Mouse (Mus musculus) Patski (cell line): ENCODE data around the gene Slc16a11. TPM values are rescaled to one million over a fixed set of nuclear protein-coding genes. Genes with fewer than 3 reads are reported as not detected.
A peak's percentile ranks its signal among the peaks of the same experiment; 100 is the strongest.
"Not testable (repeated sequence)": the region's sequence is repeated elsewhere in the genome, so short reads cannot be mapped to it uniquely, and the experiment has no call there.

Experiments used
- ATAC-seq: fragments of 100-300 bp; one replicate; pipeline ENCODE4 v1.8.0; 2021
- CTCF ChIA-PET: fragments of 350-600 bp; sonication (Branson Sonifier 250); formaldehyde crosslinking; loops from one replicate; lab custom pipeline; 2022; ENCODE audit warnings: inconsistent platforms; lab: Charles Lee
- POLR2A ChIA-PET: fragments of 350-600 bp; sonication (Branson Sonifier 250); formaldehyde crosslinking; loops from one replicate; lab custom pipeline; 2022; ENCODE audit warnings: antibody characterized with exemption, inconsistent platforms; lab: Charles Lee
- DNase-seq: peaks from one replicate; pipeline ENCODE4 v3.0.0-alpha.2; 2011; ENCODE audit warnings: low read depth, low spot score
- H3K27me3 ChIP-seq: fragments of 371-371 bp; one replicate; pipeline ENCODE4 v1.5.1; 2021
- CTCF ChIP-seq: fragments of 100-300 bp; IDR thresholded peaks from one replicate; pipeline ENCODE4 v1.5.1; 2021
- in situ Hi-C: fragments of 300-500 bp; cut with MboI; formaldehyde crosslinking; loops from 3 replicates; pipeline ENCODE4 v1.11.1; 2018; ENCODE audit warnings: low pct_unique_long_range_greater_than_20kb, mixed read lengths
- polyA plus RNA-seq: library from polyadenylated mRNA; unstranded; gene quantifications from one replicate; pipeline ENCODE4 v1.2.3, GENCODE M21; 2021

Gene Slc16a11
- polyA plus RNA-seq = 1.9 TPM

DNA sequence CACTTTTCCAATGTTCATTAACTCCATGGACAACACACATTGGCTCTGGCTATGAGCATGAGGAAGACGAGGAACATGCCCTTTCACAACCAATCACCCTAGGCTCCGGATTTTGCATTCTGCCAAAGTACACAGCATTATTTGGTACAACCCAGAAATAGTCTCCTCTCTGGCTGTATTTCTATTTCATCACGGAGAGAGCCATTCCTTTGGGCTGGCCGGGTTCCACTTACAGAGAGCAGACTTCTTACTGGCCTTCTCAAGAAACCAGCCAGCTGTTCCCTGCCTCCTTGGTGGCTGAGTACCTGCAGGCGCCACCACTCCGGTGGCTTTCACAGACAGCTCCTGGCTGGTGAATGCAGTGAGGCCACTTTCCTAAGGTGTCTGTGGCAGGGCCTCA lies at the start of gene Slc16a11:
Gene Slc16a11, plus strand, starts transcription at position 330 of the 400 bp plus-strand sequence.
- in situ Hi-C loops = loop anchor here (10.0 kb wide), 1 partner anchor 278 kb away; the partner anchor contains the start of gene Ybx2
- no peaks in the 10 kb centered on the region for H3K27me3 ChIP-seq
- TF ChIP-seq CTCF = no peak
- ChIA-PET CTCF (interaction anchor here (1.1 to 3.6 kb wide), 8 partner anchors 11 to 63 kb away, joined by 3 to 19 read pairs (median 6); no protein-coding TSS in a partner anchor), POLR2A (interaction anchor here (1.2 kb wide), 1 partner anchor 11 kb away, joined by 3 read pairs; no protein-coding TSS in a partner anchor)
- DNase-seq (no peak), ATAC-seq (no peak)

DNA sequence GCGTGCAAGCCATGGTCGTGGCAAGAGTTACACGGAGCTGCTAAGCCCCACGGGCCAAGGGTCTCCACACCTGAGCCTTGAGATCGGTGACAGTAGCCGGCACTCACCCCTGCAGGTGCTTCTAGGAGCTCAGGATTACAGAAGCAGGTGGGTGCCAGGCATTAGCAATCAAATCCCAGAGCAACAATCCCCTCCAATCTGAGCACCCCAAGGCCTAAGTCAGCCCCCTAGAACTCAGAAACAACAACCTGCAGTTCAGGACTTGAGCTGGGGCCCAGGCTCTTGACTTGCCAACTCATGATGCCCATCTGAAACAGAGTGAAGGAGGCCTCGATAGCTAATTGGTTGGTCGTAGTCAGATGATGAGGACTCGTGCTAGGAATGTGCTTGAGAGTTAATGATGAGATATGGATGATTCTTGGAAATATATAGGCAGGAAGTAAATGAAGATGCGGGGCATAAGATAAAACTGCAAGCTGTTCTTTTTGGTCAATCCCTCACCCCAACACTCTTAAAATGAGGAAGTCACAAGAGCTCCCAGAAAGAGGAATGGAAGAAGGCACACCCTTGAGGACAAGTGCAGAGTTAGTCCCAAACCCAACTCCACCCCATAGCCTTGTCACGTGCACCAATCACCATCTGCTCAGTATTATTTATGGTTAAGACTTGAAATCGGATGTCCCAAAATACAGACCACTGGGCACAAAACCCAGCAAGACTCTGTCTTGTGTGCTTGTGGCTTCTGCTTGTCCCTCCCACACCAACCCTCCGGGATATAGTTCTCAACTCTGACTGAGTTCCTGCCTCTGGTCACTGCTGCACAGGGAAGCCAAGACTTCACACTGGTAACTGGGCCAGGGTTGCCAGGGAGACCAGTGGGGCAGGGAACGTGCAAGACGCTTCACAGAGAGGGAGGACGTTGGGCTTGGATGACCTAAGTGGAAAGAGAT lies 46.3 kb upstream of the Slc16a11 start:
- in situ Hi-C loops = no loop called here
- CTCF ChIA-PET = interaction anchor here (1.2 kb wide), 1 partner anchor 16 kb away, joined by 4 read pairs; no protein-coding TSS in a partner anchor
- no peak for DNase-seq
- peaks cover 28% of the 10 kb centered on the region for H3K27me3 ChIP-seq
- no peak for ATAC-seq
- TF ChIP-seq CTCF = no peak
- POLR2A ChIA-PET = no interaction called here

DNA sequence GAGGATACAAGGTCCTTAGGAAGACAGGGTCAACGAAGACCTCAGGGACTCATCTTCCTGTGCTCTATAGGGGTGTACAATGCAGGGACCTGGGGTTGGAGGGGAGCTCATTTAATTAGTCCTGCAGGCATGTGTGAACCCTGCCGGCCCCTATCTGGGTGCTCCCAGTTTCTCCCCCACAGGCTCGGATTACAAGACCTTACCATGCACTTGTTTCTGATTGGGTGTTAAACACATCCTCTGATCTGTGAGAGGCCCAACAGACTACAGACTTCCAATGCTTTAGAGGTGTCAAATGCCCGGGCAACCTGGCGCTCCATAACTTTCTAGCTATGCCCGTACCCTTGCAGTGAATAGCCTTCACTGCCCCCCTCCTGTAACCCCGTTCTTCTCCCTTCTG lies 44.4 kb upstream of the Slc16a11 start:
- peaks cover 22% of the 10 kb centered on the region for H3K27me3 ChIP-seq
- in situ Hi-C loops = no loop called here
- no peak for ATAC-seq
- ChIA-PET CTCF (interaction anchor here (1.1 to 1.5 kb wide), 3 partner anchors 13 to 34 kb away, joined by 3 to 4 read pairs (median 3); no protein-coding TSS in a partner anchor), POLR2A (no interaction called here)
- no peak for TF ChIP-seq CTCF
- no peak for DNase-seq

DNA sequence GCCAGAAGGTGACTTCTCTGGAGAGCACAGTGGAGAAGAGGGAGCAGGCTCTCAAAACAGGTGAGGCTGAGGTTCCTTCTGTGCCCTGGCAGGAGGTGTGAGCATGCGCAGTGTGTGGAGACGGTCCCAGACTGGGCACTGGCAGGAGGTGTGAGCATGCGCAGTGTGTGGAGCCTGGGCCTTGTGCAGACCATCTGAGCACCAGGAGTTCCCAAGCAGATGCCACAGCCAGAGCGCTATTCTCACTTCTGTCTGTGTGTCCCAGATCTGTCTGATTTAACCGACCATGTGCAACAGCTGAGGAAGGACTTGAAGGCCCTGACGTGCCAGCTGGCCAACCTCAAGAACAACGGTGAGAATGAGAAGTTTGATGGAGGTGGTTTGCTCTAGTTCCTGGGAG lies 43.1 kb upstream of the Slc16a11 start:
- in situ Hi-C loops, POLR2A ChIA-PET, DNase-seq, CTCF ChIA-PET, ATAC-seq: not testable (repeated sequence)
- peaks cover 12% of the 10 kb centered on the region for H3K27me3 ChIP-seq

DNA sequence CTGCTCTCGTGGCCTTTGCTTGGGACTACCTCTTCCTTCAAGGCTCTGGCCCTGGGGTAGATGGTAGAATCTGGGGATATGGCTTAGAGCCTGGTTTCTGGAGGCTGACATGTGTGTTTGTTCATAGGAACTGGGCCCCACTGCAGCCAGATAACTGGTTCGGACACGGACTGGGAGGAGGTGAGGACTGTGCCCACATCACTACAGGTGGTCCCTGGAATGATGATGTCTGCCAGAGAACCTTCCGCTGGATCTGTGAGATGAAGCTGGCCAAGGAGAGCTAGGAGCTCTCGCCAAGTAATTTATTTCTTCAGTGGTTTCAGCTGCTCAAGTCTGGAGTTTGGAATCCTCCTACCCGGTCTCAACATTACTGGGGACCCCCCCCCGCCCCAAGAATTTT lies 42.3 kb upstream of the Slc16a11 start:
- in situ Hi-C loops = loop anchor here (5.0 kb wide), 1 partner anchor 37 kb away; no protein-coding TSS in a partner anchor
- DNase-seq (no peak), ATAC-seq (no peak)
- TF ChIP-seq CTCF = no peak
- peaks cover 7% of the 10 kb centered on the region for H3K27me3 ChIP-seq
- POLR2A ChIA-PET = no interaction called here
- CTCF ChIA-PET = interaction anchor here (0.9 to 2.4 kb wide), 3 partner anchors 20 to 31 kb away, joined by 3 to 11 read pairs (median 7); no protein-coding TSS in a partner anchor

DNA sequence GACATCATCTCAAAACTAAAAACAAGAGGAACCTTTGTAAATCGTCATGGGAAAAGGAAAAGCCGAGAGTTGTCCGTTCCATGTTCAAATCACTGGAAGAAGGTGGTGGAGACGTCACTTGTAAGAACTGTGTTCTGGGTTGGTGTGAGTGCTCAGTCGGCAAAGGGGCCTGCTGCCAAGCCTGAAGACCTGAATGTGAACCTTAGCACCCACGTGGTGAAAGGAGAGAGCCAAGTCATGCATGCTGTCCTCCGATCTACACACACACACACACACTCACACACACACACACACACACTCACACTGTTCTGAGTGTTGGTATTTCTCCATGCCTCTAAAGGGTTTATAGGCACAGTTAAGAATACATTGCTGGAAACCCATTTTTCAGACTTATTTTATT lies 41.4 kb upstream of the Slc16a11 start:
- ChIA-PET POLR2A (no interaction called here), CTCF (interaction anchor here (0.9 to 2.4 kb wide), 3 partner anchors 21 to 42 kb away, joined by 3 to 11 read pairs (median 7); partner anchors contain the start of gene Slc16a11)
- DNase-seq (no peak), ATAC-seq (no peak)
- in situ Hi-C loops = loop anchor here (5.0 kb wide), 1 partner anchor 36 kb away; no protein-coding TSS in a partner anchor
- H3K27me3 ChIP-seq = peaks cover 7% of the 10 kb centered on the region
- TF ChIP-seq CTCF = no peak

DNA sequence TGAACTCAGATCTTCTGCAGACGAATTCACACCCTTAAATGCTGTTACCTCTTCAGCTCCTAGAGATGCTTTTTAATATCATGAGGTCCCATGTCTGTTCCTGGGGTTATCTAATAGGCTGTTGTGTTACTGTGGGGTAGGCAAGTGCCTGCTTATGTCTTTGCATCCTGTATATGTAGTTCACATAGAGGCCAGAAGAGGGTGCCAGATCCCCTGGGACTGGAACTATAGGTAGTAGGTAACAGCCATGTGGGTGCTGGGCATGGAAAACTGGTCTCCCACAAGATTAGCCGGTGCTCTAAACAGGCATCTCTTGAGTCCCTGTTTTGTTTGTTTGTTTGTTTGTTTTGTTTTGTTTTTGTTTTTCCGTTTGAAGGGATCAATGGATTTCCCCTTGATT lies 40.7 kb upstream of the Slc16a11 start:
- ChIA-PET POLR2A (no interaction called here), CTCF (interaction anchor here (0.9 to 2.4 kb wide), 3 partner anchors 22 to 41 kb away, joined by 3 to 11 read pairs (median 7); partner anchors contain the start of gene Slc16a11)
- no peak for ATAC-seq
- TF ChIP-seq CTCF = peak; percentile 86
- no peak for DNase-seq
- H3K27me3 ChIP-seq = peaks cover under 1% of the 10 kb centered on the region
- in situ Hi-C loops = loop anchor here (5.0 kb wide), 1 partner anchor 35 kb away; no protein-coding TSS in a partner anchor

DNA sequence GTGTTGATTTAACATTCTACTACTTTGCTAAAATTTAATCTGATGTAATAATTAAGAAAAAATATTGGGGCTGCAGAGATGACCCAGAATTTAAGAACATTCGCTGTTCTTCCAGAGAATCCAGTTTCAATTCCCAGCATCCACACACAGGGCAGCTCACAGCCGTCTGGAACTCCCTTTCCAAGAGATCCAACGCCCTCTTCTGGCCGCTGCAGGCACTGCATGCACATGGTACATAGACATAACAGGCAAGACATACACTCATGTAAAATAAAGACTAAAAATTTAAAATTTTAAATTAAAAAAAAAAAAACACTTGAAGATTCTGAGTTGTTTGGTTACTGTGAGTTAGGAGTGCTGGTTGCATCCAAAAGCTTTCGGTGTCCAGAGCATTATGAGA lies 40.3 kb upstream of the Slc16a11 start:
- in situ Hi-C loops = loop anchor here (5.0 kb wide), 1 partner anchor 35 kb away; no protein-coding TSS in a partner anchor
- ChIA-PET POLR2A (no interaction called here), CTCF (interaction anchor here (0.9 to 2.4 kb wide), 2 partner anchors 22 to 41 kb away, joined by 3 to 11 read pairs; partner anchors contain the start of gene Slc16a11)
- no peaks in the 10 kb centered on the region for H3K27me3 ChIP-seq
- no peak for TF ChIP-seq CTCF
- DNase-seq = no peak
- ATAC-seq = no peak

DNA sequence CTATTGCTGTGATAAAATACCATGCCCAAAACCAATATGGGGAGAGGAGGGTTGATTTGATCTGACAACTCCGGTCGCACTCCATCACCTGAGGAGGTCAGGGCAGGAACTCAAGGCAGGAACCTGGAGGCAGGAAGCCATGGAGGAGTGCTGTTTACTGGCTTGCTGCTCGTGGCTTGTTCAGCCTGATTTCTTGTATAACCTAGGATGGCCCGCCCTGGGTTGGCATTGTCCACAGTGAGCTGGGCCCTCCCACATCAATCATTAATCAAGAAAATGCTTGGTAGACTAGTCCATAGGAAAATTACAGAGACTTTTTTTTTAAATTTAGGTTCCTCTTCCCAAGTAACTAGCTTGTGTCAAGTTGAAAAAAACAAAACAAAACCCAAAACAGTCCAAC lies 38.1 kb upstream of the Slc16a11 start:
- POLR2A ChIA-PET = no interaction called here
- no peak for DNase-seq
- no peaks in the 10 kb centered on the region for H3K27me3 ChIP-seq
- TF ChIP-seq CTCF = no peak
- CTCF ChIA-PET = interaction anchor here (1.6 to 1.7 kb wide), 2 partner anchors 27 to 39 kb away, joined by 5 to 8 read pairs; partner anchors contain the start of gene Slc16a11
- ATAC-seq = no peak
- in situ Hi-C loops = loop anchor here (5.0 kb wide), 1 partner anchor 33 kb away; no protein-coding TSS in a partner anchor

DNA sequence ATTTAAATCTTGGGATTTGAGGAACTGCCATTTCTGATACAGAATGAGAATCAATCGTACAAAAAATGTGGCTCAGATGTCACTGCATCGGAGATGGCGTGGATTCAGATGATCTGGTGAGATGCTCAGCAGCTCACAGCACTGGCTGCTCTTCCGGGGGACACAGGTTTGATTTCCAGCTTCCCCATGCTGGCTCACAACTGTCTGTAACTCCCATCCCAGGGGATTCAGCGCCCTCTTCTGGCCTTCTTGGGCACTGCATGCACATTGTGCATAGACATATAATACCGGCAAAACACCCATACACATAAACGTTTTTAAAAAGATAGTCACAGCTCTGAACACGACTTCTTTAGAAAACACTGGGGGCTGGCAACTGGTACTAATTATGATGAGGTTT lies 34.9 kb upstream of the Slc16a11 start:
- POLR2A ChIA-PET = no interaction called here
- ATAC-seq (no peak), DNase-seq (no peak)
- in situ Hi-C loops = no loop called here
- CTCF ChIA-PET = interaction anchor here (1.0 to 1.1 kb wide), 2 partner anchors 10 to 24 kb away, joined by 4 to 6 read pairs; no protein-coding TSS in a partner anchor
- no peaks in the 10 kb centered on the region for H3K27me3 ChIP-seq
- peak; percentile 67 for TF ChIP-seq CTCF
